Mouse (Mus musculus) cerebellum, adult (tissue): ENCODE data around the gene Card19.

Experiments used
- ATAC-seq: cut with Nextera tagmentation; 2 replicates; pipeline ENCODE4 v1.9.2; 2017; ENCODE audit warnings: mild to moderate bottlenecking, moderate library complexity, mixed read lengths; ENCODE audit not compliant: insufficient number of reproducible peaks, low FRiP score, low TSS enrichment

Gene Card19

GRCm38 (mm10) chr13:49215504-49216219 lies at the start of gene Card19:
TSS of gene Card19 (minus strand) at chr13:49216037.
- ATAC-seq, result peak; percentile 58

GRCm38 (mm10) chr13:49260036-49260722 lies 44.3 kb upstream of the Card19 start:
- no peak for ATAC-seq

DNA sequence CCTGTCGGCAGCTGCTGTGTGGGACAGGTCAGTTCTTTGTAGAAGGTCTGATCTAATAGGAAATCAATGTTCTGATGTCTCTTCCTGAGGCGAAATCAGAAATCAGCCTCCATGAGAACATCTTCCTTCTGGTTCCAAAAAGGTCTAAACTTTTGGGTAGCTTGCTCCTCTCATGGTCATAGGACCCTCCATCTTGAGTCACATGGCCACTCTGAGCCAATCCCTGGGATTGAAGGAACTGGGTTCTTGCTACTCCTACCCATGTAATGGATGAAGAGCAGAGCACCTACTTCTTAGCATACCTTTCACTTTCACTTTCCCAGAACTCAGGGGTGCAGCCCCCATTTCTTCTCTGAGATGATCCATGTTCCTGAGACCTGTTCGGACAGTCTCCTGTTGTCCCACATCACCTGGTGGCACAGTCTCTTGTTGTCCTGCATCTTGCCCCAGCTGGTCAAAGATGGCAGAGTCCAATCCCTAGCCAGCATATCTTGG lies 42.0 kb upstream of the Card19 start:
- no peak for ATAC-seq

DNA sequence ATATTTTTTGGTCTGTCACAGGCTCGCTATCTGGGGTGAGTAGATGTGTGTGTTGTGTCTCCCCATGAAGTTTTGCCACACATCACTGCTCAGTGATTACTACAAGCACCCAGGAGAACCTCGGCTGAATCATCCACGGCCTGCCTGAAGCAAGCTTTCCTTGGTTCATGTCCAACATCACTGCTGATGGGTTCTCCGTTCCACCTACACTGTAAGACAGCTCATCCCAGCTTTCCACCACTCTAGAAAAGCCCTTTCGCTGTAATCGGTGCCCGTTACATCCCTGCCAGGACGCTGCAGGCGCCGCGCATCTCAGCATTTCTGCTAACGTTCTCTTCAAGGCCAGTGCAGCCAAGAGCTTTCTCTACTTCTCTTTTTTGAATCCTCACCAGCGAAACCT lies 36.9 kb upstream of the Card19 start:
- no peak for ATAC-seq

DNA sequence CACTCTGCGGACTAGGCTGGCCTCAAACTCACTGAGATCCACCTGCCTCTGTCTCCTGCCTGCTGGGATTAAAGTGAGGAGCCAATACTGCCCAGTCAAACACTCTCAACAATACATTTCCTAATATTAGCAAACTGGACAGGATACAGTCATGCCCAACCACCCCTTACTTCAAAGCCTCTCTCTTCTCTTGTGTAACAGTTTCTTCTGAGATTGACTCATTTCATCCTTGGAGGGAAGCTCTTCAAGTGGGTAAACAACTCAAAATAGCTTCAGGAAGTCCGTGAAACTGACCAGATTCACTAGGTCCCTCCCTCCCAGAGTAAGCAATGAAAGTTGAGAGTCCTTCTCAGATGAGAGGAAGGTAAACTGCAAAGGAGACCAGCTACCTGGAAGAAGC lies 36.3 kb upstream of the Card19 start:
- ATAC-seq, result no peak

- ATAC-seq, result no peak
Observed at GRCm38 (mm10) chr13:49250716-49251517, 35.1 kb upstream of the Card19 start.

DNA sequence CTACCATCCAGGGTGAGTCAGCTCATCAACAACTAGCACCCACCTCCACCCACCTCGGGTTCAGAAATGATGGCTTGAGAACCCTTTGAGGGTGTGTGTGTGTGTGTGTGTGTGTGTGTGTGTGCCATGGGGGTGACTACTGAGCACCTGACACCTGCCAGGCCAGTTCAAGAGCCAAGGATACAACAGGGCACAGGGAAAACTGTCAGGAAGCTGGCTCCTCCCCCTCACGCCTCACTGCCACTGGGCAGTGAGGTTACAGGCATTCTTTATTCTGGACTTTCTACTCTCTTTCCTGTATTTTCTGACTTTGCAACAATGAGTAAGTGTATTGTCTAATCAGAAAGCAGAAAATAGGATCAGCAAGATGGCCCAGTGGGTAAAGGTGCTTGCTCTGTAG lies 33.8 kb upstream of the Card19 start:
- no peak for ATAC-seq

DNA sequence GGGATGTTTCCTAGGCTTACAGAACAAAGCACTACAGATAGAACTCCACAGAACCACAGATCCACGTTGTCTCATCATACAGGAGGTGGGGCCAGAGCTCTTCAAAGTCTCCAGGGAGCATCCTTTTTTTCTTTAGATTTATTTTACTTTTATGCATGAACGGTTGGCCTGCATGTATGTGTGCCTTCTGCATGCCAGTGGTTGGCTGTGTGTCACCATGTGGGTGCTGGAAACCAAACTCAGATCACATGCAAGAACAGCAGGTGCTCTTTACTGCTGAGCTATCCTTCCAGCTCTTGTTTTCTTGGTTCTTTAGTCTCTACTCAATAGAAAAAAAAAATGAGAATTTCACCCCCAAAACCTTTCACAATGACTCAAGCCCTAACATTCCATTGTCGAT lies 33.1 kb upstream of the Card19 start:
- ATAC-seq, result no peak

DNA sequence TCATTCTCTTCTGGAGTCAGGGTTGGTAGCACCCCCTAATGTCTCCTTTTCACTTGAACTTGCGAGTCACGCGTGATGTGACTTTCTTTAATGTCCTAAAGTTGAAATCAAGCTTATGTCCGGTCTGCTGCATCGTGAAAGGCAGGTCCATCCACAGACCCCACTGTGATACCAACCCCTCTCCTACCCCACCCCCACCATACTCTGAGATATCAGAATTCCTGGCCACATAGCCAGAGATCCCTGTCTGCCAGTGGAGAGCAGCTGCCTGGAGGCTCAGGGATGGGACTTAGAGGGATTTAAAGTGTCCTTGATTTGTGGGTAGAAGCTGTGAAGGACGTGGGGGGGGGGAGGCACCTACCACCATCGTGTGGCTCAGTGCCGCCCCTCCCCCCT lies 32.6 kb upstream of the Card19 start, which contains the start of gene Susd3:
TSS of gene Susd3 (minus strand) at position 240 of the 396 bp plus-strand sequence.
- no peak for ATAC-seq

- ATAC-seq, result no peak
Observed at GRCm38 (mm10) chr13:49247740-49248466, 32.1 kb upstream of the Card19 start.

GRCm38 (mm10) chr13:49247232-49247739 lies 31.4 kb upstream of the Card19 start:
- no peak for ATAC-seq

- ATAC-seq, result no peak
Observed at GRCm38 (mm10) chr13:49246626-49247025, 30.8 kb upstream of the Card19 start.

DNA sequence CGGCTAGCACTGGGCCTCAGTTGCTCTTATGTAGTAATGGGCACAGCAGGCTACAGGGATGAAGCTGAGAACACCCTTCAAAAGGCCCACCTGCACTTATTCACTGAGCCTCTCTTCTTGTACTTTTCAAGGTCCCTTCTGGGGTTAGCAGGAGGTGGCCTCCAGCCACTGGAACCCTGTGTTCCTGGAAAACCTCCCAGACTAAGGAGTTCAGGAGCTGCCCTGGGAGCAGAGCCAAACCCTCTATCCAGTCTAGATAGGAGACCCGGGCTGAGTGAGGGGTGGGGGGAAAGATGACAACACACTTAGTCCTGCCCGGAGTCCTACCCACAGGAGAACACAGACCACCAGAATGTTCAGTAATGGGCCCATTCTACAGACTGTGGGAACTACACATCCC lies 30.2 kb upstream of the Card19 start:
- ATAC-seq, result no peak

DNA sequence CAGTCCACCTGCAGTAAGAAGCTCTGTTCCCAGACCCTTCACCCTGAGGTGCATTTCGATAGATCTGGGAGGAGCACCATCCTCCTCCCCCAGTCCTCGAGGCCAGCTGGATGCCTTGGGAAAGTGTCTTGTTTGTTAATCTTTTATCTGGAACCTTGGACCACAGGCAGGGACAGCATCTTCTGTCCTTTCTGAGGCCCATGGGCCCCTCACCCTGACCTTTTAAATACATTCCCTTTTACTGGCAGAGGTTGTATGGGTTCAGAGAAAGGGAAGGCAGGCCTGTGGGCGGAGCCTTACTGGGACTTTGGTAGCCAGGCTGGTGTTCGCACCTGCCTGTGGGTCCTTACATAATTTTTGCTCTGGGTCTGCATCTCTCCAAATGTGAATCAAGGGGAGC lies 29.4 kb upstream of the Card19 start:
- no peak for ATAC-seq

- no peak for ATAC-seq
Observed at GRCm38 (mm10) chr13:49243492-49243891, 27.7 kb upstream of the Card19 start.

GRCm38 (mm10) chr13:49242321-49243065 lies 26.7 kb upstream of the Card19 start:
- no peak for ATAC-seq

DNA sequence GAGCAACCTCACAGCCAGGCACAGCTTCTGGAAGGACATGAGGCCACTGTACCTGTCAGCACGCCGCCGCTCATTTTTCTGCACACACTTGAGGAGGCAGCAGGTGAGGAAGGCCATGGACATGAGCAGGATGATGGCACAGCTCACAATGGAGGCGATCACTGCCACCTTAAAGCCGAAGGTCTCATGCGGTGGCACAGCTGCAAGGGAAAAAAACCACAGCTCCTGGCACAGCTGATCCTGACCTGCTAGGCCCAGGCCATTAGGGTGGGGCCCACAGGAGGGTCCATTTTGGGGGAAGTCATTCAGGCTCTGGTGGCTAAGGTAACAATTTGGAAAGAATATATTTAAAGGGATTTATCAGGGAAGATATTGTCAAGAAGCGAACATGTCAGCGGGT lies 22.9 kb upstream of the Card19 start:
- ATAC-seq, result no peak

DNA sequence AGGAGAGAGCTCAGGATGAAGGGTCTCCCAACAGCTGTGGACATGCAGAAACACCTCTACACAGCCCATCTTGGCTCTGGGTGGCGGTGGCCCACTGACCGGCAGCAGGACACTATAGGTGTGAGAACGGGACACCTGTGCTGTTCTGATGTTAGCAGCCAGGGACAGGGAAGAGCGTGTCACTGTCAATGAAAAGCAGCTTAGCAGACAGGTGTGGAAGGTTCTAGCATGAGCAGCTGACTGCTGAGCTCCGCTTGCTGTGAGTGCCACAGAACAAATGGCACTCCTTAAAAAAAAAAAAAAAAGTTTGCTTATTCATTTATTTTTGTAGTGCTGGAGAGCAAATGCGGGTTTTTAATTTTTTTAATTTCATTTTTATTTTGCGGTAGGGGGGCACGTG lies 21.8 kb upstream of the Card19 start:
- ATAC-seq, result no peak

GRCm38 (mm10) chr13:49234711-49235110 lies 18.9 kb upstream of the Card19 start:
- ATAC-seq, result no peak
